In the genomic region with DNA sequence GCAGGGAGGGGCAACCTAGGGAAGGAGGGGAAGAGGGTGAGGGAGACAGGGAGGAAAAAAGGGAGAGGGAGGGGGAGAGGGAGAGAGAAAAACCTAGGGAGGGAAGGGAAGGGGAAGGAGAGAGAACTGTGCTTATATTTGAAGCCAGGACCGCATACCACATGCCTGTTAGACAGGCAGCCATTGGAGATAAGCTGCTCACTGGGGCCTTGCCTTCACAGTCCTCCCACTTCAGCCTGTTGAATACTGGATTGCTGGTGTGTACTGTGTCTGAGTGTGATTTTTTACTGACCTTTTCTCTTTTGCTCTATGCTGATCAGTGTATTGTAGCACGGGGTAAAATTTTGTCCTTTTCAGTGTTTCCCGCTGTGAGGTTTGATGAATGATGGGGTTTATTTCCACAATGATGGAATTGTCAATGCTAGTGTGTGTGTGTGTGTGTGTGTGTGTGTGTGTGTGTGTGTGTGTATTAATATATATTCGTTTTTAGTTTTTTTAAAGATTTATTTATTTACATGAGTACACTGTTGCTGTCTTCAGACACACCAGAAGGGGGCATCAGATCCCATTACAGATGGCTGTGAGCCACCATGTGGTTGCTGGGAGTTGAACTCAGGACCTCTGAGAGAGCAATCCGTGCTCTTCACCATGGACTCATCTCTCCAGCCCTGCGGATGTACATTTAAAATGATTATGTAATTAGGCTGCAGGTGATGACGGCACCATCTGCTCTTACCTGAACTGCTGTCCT, we compare ENCODE assay signal across 20 mouse cellular contexts. TPM values are rescaled to one million over a fixed set of nuclear protein-coding genes. Genes with fewer than 3 reads are reported as not detected.
DNase-seq lines count a peak whose midpoint lies in the region; ATAC-seq and TF ChIP-seq lines count a peak whose summit lies in the region.
"Had no signal": no experiment of that assay in that cellular context is flagged by ENCODE, and none has a peak within 500 bp of the region (broad histone marks: within the 10 kb centered on the region; RNA-seq: fewer than 3 reads in every experiment).

No protein-coding gene starts in this region.

- H3K9ac ChIP-seq in heart, postnatal 0 days (replicated peaks; ENCODE audit: low read depth, low read length), result no peak overlapping the region
- H3K9ac ChIP-seq in limb, embryonic 11.5 days (ENCODE audit: low read length), result no peak overlapping the region
- H3K9ac ChIP-seq in CH12.LX (ENCODE audit: insufficient read depth, low read depth), result no peak overlapping the region
- H3K9ac ChIP-seq: limb, embryonic 12.5 days had no signal

- in situ Hi-C loops in CH12.LX (cut with MboI; ENCODE audit: low pct_ligation_motif_present, low pct_unique_long_range_greater_than_20kb, low sequenced_read_pairs), result no loop called here

- H3K4me2 ChIP-seq in heart, postnatal 0 days (ENCODE audit: low read depth, low read length), result no peak overlapping the region
- H3K4me2 ChIP-seq in limb, embryonic 11.5 days (ENCODE audit: low read depth, severe bottlenecking), result no peak overlapping the region
- no peak overlapping the region for H3K4me2 ChIP-seq in CH12.LX (ENCODE audit: insufficient read depth, low read depth, poor library complexity, severe bottlenecking)
- H3K4me2 ChIP-seq: limb, embryonic 12.5 days had no signal

- peak overlapping the region; percentile 50; the same call in 1 of the 2 replicates for H3K27ac ChIP-seq in cerebellum, adult 2 months (ENCODE audit: insufficient read depth, low read length)
- H3K27ac ChIP-seq in heart, postnatal 0 days (ENCODE audit: low read depth), result no peak overlapping the region
- no peak overlapping the region for H3K27ac ChIP-seq in limb, embryonic 11.5 days (replicated peaks; ENCODE audit: low read depth, low read length)
- H3K27ac ChIP-seq in limb, embryonic 10.5 days, result no peak overlapping the region
- peak overlapping the region; percentile 21 for H3K27ac ChIP-seq in CH12.LX (ENCODE audit: insufficient read depth, low read depth)
- H3K27ac ChIP-seq: embryonic facial prominence, embryonic 10.5 days; limb, embryonic 12.5 days; macrophage had no signal

- TF ChIP-seq CTCF in cerebellum, adult 2 months (IDR thresholded peaks at IDR 0.05; ENCODE audit: borderline replicate concordance, insufficient read depth, low read depth, low read length), result no peak
- no peak for TF ChIP-seq CTCF in heart, postnatal 0 days (IDR thresholded peaks at IDR 0.05; ENCODE audit: low read depth)
- TF ChIP-seq CTCF in CH12.LX (conservative IDR thresholded peaks at IDR 0.05 in 1 of 2, IDR thresholded peaks at IDR 0.05 in 1 of 2; ENCODE audit: low read depth in 2 of 2, low read length in 2 of 2), result peak in 1 of 2 experiments; percentile 55; a peak in 3 of 4 replicates

- intact Hi-C loops in heart, postnatal 10 days (cut with DNase I), result no loop called here

- TF ChIP-seq RAD21 in CH12.LX (IDR thresholded peaks at IDR 0.05; ENCODE audit: low read depth, low read length), result peak; percentile 2; the same call in 1 of the 2 replicates

- ATAC-seq in heart, postnatal 0 days (ENCODE audit: insufficient read depth, low read depth), result peak; percentile 67
- ATAC-seq in limb, embryonic 11.5 days (ENCODE audit: insufficient number of reproducible peaks, low FRiP score, low TSS enrichment, low read depth), result no peak
- ATAC-seq: intestine, embryonic 16.5 days had no signal

- TF ChIP-seq POLR2A in cerebellum, adult 2 months (IDR thresholded peaks at IDR 0.05; ENCODE audit: borderline replicate concordance, insufficient read depth, low read length), result no peak
- no peak for TF ChIP-seq POLR2A in CH12.LX (IDR thresholded peaks at IDR 0.05; ENCODE audit: low read depth, low read length)

- DNase-seq in cerebellum, adult 2 months, result no peak
- DNase-seq in cerebellum, adult 11-12 months, result no peak
- peak; percentile 48 for DNase-seq in heart, postnatal 0 days (ENCODE audit: low spot score)
- DNase-seq in heart, postnatal 10 days, result no peak
- DNase-seq in limb, embryonic 11.5 days (ENCODE audit: low spot score), result peak; percentile 14
- DNase-seq in limb, embryonic 10.5 days (ENCODE audit: low spot score), result no peak
- DNase-seq in CH12.LX (ENCODE audit: extremely low read depth), result no peak
- DNase-seq in adipocyte (ENCODE audit: low spot score), result no peak
- DNase-seq: cerebellum, postnatal 14 days; gastrocnemius, postnatal 10 days; heart, postnatal 36 days; kidney, postnatal 4 days; layer of hippocampus, postnatal 36 days; lung, adult 18-20 months; thymus, postnatal 14 days had no signal

- 58% methylated on average over 7 of the region's 7 CpGs for WGBS in cerebellum, adult 2 months
- WGBS in heart, postnatal 0 days, result 76% methylated on average over 7 of the region's 7 CpGs
- 92% methylated on average over 7 of the region's 7 CpGs for WGBS in limb, embryonic 11.5 days
- 90% methylated on average over 7 of the region's 7 CpGs for WGBS in limb, embryonic 10.5 days

- TF ChIP-seq EP300 in heart, postnatal 0 days (IDR thresholded peaks at IDR 0.05; ENCODE audit: low read depth), result no peak
- no peak for TF ChIP-seq EP300 in CH12.LX (IDR thresholded peaks at IDR 0.05; ENCODE audit: low read length)

- dilution Hi-C loops in CH12.LX (cut with MboI; ENCODE audit: extremely low pct_ligation_motif_present, extremely low pct_unique_long_range_greater_than_20kb, low sequenced_read_pairs), result no loop called here

- H3K4me1 ChIP-seq in cerebellum, adult 2 months (ENCODE audit: control insufficient read depth, insufficient read depth, low read length), result peaks cover 35% of the 10 kb centered on the region; the same call in 1 of the 2 replicates
- peaks cover 10% of the 10 kb centered on the region; the same call in 1 of the 2 replicates for H3K4me1 ChIP-seq in heart, postnatal 0 days (ENCODE audit: control insufficient read depth, insufficient read depth)
- peaks cover 3% of the 10 kb centered on the region; the same call in 1 of the 2 replicates for H3K4me1 ChIP-seq in limb, embryonic 11.5 days (ENCODE audit: control insufficient read depth, insufficient read depth, low read length)
- H3K4me1 ChIP-seq in limb, embryonic 10.5 days, result peaks cover 9% of the 10 kb centered on the region
- peaks cover 26 to 86% of the 10 kb centered on the region in 2 experiments for H3K4me1 ChIP-seq in CH12.LX (ENCODE audit: control insufficient read depth in 1 of 2, insufficient read depth in 2 of 2)

- no peak overlapping the region for H3K4me3 ChIP-seq in cerebellum, adult 2 months (replicated peaks; ENCODE audit: insufficient read depth, low read depth, low read length)
- H3K4me3 ChIP-seq in heart, postnatal 0 days (ENCODE audit: low read depth, low read length), result no peak overlapping the region
- no peak overlapping the region for H3K4me3 ChIP-seq in limb, embryonic 11.5 days (ENCODE audit: low read depth, low read length)
- H3K4me3 ChIP-seq in limb, embryonic 10.5 days, result no peak overlapping the region
- no peak overlapping the region for H3K4me3 ChIP-seq in CH12.LX (replicated peaks in 1 of 3; ENCODE audit: low read depth in 2 of 3, low read length in 2 of 3, poor library complexity in 1 of 3)
- H3K4me3 ChIP-seq: embryonic facial prominence, embryonic 10.5 days; erythroblast, embryonic 14.5 days; limb, embryonic 12.5 days had no signal

- no peaks in the 10 kb centered on the region for H3K36me3 ChIP-seq in heart, postnatal 0 days (replicated peaks; ENCODE audit: control insufficient read depth, insufficient read depth, low read length)
- H3K36me3 ChIP-seq in limb, embryonic 11.5 days (ENCODE audit: control insufficient read depth, insufficient read depth, low read length), result no peaks in the 10 kb centered on the region
- no peaks in the 10 kb centered on the region for H3K36me3 ChIP-seq in limb, embryonic 10.5 days
- H3K36me3 ChIP-seq in CH12.LX (replicated peaks in 1 of 2; ENCODE audit: control insufficient read depth in 1 of 2, insufficient read depth in 1 of 2, low read length in 1 of 2), result peaks cover 0 to 33% of the 10 kb centered on the region in 2 experiments
- H3K36me3 ChIP-seq: embryonic facial prominence, embryonic 10.5 days; limb, embryonic 12.5 days had no signal

- no peaks in the 10 kb centered on the region for H3K9me3 ChIP-seq in heart, postnatal 0 days (replicated peaks; ENCODE audit: control insufficient read depth, low read length)
- H3K9me3 ChIP-seq in limb, embryonic 11.5 days (ENCODE audit: control insufficient read depth, low read length), result no peaks in the 10 kb centered on the region
- H3K9me3 ChIP-seq in limb, embryonic 10.5 days (replicated peaks), result no peaks in the 10 kb centered on the region
- H3K9me3 ChIP-seq in CH12.LX (replicated peaks; ENCODE audit: low read length), result no peaks in the 10 kb centered on the region
- H3K9me3 ChIP-seq: embryonic facial prominence, embryonic 10.5 days; limb, embryonic 12.5 days had no signal

- H3K27me3 ChIP-seq in cerebellum, adult 2 months (ENCODE audit: control insufficient read depth, insufficient read depth, low read length), result no peaks in the 10 kb centered on the region
- no peaks in the 10 kb centered on the region for H3K27me3 ChIP-seq in heart, postnatal 0 days (ENCODE audit: control insufficient read depth, insufficient read depth, low read length)
- H3K27me3 ChIP-seq in limb, embryonic 11.5 days (ENCODE audit: control insufficient read depth, insufficient read depth, low read length), result no peaks in the 10 kb centered on the region
- no peaks in the 10 kb centered on the region for H3K27me3 ChIP-seq in limb, embryonic 10.5 days (ENCODE audit: low read depth, poor library complexity, severe bottlenecking)
- H3K27me3 ChIP-seq in CH12.LX (replicated peaks), result no peaks in the 10 kb centered on the region
- H3K27me3 ChIP-seq: limb, embryonic 12.5 days had no signal

- H3K79me2 ChIP-seq in CH12.LX (replicated peaks; ENCODE audit: control insufficient read depth, extremely low read depth, insufficient read depth, poor library complexity, severe bottlenecking), result peaks cover 65% of the 10 kb centered on the region

TF ChIP-seq in CH12.LX, 34 proteins besides CTCF, POLR2A, EP300 and RAD21 (continues in another document):
- TF ChIP-seq CHD1 (IDR thresholded peaks at IDR 0.05; ENCODE audit: low read depth, low read length), result no peak
- TF ChIP-seq BHLHE40 (IDR thresholded peaks at IDR 0.05; ENCODE audit: low read depth, low read length), result no peak
- TF ChIP-seq KAT2A (IDR thresholded peaks at IDR 0.05; ENCODE audit: insufficient replicate concordance, low read length), result no peak
- no peak for TF ChIP-seq PAX5 (IDR thresholded peaks at IDR 0.05; ENCODE audit: low read length)
- TF ChIP-seq USF2 (conservative IDR thresholded peaks at IDR 0.05; ENCODE audit: low read depth, low read length), result no peak
- TF ChIP-seq UBTF (IDR thresholded peaks at IDR 0.05; ENCODE audit: low read depth, low read length), result no peak

RNA-seq across cellular contexts. Expression of a gene that starts 20.0 kb away (rescaled TPM):
- 334 and 338 TPM in 2 replicates for polyA plus RNA-seq in cerebellum, adult 2 months (2012; rRNA removed)
- total RNA-seq in heart, postnatal 0 days (2014; rRNA removed; ENCODE audit: low replicate concordance), result 34.6 and 39.7 TPM in 2 replicates
- 37.1 and 39.2 TPM in 2 replicates for polyA plus RNA-seq in heart, postnatal 0 days (2015; fragmentation: Nextera tagmentation; extraction: Ambion mirVana)
- total RNA-seq in heart, postnatal 10 days (2021), result 10 to 100 TPM; 60.0 to 61.2 TPM
- 65.7 and 72.7 TPM in 2 replicates for polyA plus RNA-seq in limb, embryonic 11.5 days (2014; fragmentation: Nextera tagmentation; extraction: Ambion mirVana)
- 34.3 and 47.4 TPM in 2 replicates for polyA plus RNA-seq in limb, embryonic 10.5 days (2016; fragmentation: Nextera tagmentation; extraction: Ambion mirVana)
- total RNA-seq in CH12.LX (2012; rRNA removed), result 63.4 and 71.7 TPM in 2 replicates
- 143 and 153 TPM in 2 replicates for total RNA-seq in CH12.LX (2014; rRNA removed)
- 130 and 134 TPM in 2 replicates for polyA plus RNA-seq in CH12.LX (2012; ENCODE audit: insufficient read length, low read depth)

Comparison
In these comparisons a context has a peak if more than half of its experiments do, and no peak if none do; other contexts are left out.
1. DNase-seq: peak in heart, postnatal 0 days (single experiment) and limb, embryonic 11.5 days (single experiment); none in cerebellum, adult 2 months (0 of 2), cerebellum, adult 11-12 months (single experiment), heart, postnatal 10 days (0 of 2), limb, embryonic 10.5 days (single experiment), CH12.LX (single experiment) and adipocyte (single experiment).
2. H3K27ac ChIP-seq: peak in cerebellum, adult 2 months (single experiment) and CH12.LX (single experiment); none in heart, postnatal 0 days (single experiment), limb, embryonic 11.5 days (single experiment) and limb, embryonic 10.5 days (single experiment).